Mouse (Mus musculus): ENCODE results near the gene Cdk4. TPM values are rescaled to one million over a fixed set of nuclear protein-coding genes. Genes with fewer than 3 reads are reported as not detected.

Gene Cdk4
- polyA plus RNA-seq, 1 experiment from 2014 or later, result 1,371 TPM

DNA sequence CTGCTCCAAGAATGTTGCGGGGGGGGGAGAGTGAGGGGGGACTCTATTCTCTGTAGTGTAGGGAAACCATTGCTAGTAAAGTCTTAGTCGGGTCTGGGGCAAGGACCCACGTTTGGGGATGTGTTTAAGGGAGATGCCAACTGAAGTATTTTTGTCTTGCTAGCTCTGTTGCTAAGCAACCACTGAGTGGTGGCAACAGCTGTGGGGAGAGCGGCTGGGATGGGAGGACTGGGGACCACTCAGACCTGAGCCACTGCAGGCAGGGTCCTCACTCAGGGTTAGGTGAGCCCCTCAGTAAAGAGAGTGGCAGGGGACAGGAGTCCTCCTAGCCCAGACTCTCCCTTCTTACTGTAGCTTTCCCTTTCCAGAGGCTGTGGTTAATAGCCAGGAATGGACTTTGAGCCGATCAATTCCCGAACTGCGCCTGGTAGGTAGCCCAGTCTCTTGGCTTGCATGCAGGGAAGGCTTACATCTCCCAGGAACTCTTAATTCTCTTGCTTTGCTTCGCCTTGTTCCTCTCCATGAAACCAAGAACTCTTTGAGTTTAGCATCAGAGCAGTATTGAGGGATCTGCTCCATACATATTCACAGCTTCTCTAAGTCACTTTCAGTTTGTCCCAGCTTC lies 18.8 kb downstream of the Cdk4 start:
- peak overlapping the region; percentile 99; the same call in 1 of the 2 replicates for H3K4me2 ChIP-seq (ENCODE audit: low read depth, low read length)
- DNase-seq (ENCODE audit: low spot score), result peak; percentile 77
- H3K9me3 ChIP-seq (ENCODE audit: control insufficient read depth, low read length), result no peaks in the 10 kb centered on the region
- H3K4me3 ChIP-seq (ENCODE audit: low read depth, low read length), result peak overlapping the region; percentile 63; the same call in 1 of the 2 replicates
- peaks cover 20% of the 10 kb centered on the region for H3K4me1 ChIP-seq (ENCODE audit: control insufficient read depth, insufficient read depth, low read length)
- 36% methylated on average over 8 of the region's 8 CpGs for WGBS
- no peaks in the 10 kb centered on the region for H3K36me3 ChIP-seq (ENCODE audit: control insufficient read depth, insufficient read depth, low read length)
- no peak overlapping the region for H3K9ac ChIP-seq (ENCODE audit: low read depth, low read length)
- peak; percentile 50; the same call in 1 of the 2 replicates for ATAC-seq (ENCODE audit: low read depth)
- no peak overlapping the region for H3K27ac ChIP-seq (replicated peaks; ENCODE audit: low read depth, low read length)
- H3K27me3 ChIP-seq (replicated peaks; ENCODE audit: control insufficient read depth, insufficient read depth, low read length), result peaks cover 70% of the 10 kb centered on the region

DNA sequence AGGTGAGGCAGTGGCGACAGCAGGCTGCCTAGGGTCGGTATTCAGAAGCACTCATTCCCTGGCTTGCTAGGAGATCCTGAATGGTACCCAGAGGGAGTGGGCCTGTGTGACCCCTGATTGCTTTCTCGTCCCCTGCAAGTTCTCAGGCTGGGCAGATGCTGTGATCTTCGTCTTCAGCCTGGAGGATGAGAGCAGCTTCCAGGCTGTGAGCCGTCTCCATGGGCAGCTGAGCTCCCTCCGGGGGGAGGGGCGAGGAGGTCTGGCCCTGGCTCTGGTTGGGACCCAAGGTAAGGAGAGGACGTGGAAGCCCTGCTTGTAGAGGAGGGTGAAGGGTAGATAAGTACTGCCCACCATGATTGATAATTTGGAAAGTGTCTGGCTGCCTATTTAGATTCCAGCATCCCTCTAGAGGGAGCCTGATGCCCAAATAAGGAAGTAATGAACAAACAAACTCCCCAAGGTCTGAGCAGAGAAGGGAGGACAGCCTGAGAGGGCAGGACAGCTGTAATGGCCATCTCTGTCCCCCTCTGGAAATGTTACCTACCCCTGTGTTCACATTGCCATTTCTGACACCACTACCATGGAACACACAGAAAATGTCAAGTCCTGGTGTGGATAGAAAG lies 20.1 kb downstream of the Cdk4 start:
- H3K4me2 ChIP-seq (ENCODE audit: low read depth, low read length), result no peak overlapping the region
- DNase-seq (ENCODE audit: low spot score) (no peak), ATAC-seq (ENCODE audit: low read depth) (no peak)
- 0 out of 2 replicates have a peak, but pooled peaks cover 7% of the 10 kb centered on the region for H3K36me3 ChIP-seq (ENCODE audit: control insufficient read depth, insufficient read depth, low read length)
- H3K9me3 ChIP-seq (ENCODE audit: control insufficient read depth, low read length), result no peaks in the 10 kb centered on the region
- 37% methylated on average over 8 of the region's 8 CpGs for WGBS
- peaks cover 17% of the 10 kb centered on the region for H3K4me1 ChIP-seq (ENCODE audit: control insufficient read depth, insufficient read depth, low read length)
- no peak overlapping the region for H3K4me3 ChIP-seq (ENCODE audit: low read depth, low read length)
- H3K9ac ChIP-seq (ENCODE audit: low read depth, low read length), result no peak overlapping the region
- H3K27ac ChIP-seq (replicated peaks; ENCODE audit: low read depth, low read length), result no peak overlapping the region
- H3K27me3 ChIP-seq (replicated peaks; ENCODE audit: control insufficient read depth, insufficient read depth, low read length), result peaks cover 66% of the 10 kb centered on the region

DNA sequence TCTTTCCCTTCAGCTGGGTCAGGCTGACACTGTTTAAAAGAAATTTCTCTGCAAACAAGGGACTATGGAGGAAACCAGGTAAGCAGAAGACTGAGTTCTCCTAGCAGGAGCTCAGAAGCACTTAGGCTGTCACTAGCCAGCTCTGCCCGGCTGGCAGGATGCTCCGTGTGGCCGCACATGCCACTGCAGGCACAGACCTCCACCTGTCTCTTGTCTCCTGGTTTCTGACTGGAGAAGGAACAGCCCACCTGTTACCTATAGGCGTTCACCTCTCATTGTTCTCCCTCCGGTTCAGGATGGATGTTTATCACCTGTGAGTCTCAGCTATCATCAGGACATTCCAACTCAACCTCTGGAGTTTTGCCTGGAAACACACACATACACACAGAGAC lies 20.6 kb downstream of the Cdk4 start:
- Histone ChIP-seq H3K9me3 (ENCODE audit: control insufficient read depth, low read length) (no peaks in the 10 kb centered on the region), H3K4me1 (ENCODE audit: control insufficient read depth, insufficient read depth, low read length) (peaks cover 16% of the 10 kb centered on the region), H3K4me2 (ENCODE audit: low read depth, low read length) (no peak overlapping the region), H3K27ac (replicated peaks; ENCODE audit: low read depth, low read length) (no peak overlapping the region), H3K27me3 (replicated peaks; ENCODE audit: control insufficient read depth, insufficient read depth, low read length) (peaks cover 65% of the 10 kb centered on the region), H3K4me3 (ENCODE audit: low read depth, low read length) (no peak overlapping the region), H3K9ac (ENCODE audit: low read depth, low read length) (no peak overlapping the region), H3K36me3 (ENCODE audit: control insufficient read depth, insufficient read depth, low read length) (0 out of 2 replicates have a peak, but pooled peaks cover 7% of the 10 kb centered on the region)
- DNase-seq (ENCODE audit: low spot score) (no peak), ATAC-seq (ENCODE audit: low read depth) (no peak)
- 49% methylated on average over 5 of the region's 5 CpGs for WGBS

DNA sequence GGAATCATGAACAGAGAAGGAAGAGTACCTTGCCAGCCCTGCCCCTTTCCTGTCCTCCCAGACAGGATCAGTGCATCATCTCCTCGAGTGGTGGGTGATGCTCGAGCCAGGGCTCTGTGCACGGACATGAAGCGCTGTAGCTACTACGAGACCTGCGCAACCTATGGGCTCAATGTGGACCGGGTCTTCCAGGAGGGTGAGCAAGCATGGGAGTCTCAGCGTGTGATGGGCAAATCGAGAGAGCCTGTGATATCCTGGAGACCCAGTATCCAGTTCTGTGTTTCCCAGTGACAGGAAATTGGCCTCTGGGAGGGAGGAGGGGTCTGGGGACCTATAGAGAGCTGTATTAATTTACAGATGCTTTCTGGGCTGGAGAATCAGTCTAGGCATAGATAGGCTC lies 21.7 kb downstream of the Cdk4 start:
- Histone ChIP-seq H3K4me2 (ENCODE audit: low read depth, low read length) (no peak overlapping the region), H3K4me3 (ENCODE audit: low read depth, low read length) (no peak overlapping the region), H3K27ac (replicated peaks; ENCODE audit: low read depth, low read length) (no peak overlapping the region), H3K36me3 (ENCODE audit: control insufficient read depth, insufficient read depth, low read length) (0 out of 2 replicates have a peak, but pooled peaks cover 7% of the 10 kb centered on the region), H3K4me1 (ENCODE audit: control insufficient read depth, insufficient read depth, low read length) (peaks cover 14% of the 10 kb centered on the region), H3K9me3 (ENCODE audit: control insufficient read depth, low read length) (no peaks in the 10 kb centered on the region), H3K27me3 (replicated peaks; ENCODE audit: control insufficient read depth, insufficient read depth, low read length) (peaks cover 65% of the 10 kb centered on the region), H3K9ac (ENCODE audit: low read depth, low read length) (no peak overlapping the region)
- WGBS, result 82% methylated on average over 9 of the region's 9 CpGs
- no peak for ATAC-seq (ENCODE audit: low read depth)
- no peak for DNase-seq (ENCODE audit: low spot score)

DNA sequence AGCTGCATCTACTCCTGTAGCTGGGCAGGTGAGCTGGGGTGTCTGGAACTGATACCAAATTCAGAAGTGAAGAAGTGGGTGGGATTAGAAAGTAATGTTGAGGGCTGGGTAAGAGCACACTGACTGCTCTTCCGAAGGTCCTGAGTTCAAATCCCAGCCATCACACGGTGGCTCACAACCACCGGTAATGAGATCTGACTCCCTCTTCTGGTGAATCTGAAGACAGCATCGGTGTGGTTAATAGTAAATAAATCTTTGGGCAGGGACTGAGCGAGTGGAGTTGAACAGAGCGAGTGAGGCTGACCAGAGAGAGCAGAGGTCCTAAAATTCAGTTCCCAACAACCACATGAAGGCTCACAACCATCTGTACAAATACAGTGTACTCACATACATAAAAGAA lies 22.3 kb downstream of the Cdk4 start:
- ATAC-seq (ENCODE audit: low read depth) (no peak), DNase-seq (ENCODE audit: low spot score) (no peak)
- Histone ChIP-seq H3K4me2 (ENCODE audit: low read depth, low read length) (no peak overlapping the region), H3K9ac (ENCODE audit: low read depth, low read length) (no peak overlapping the region), H3K36me3 (ENCODE audit: control insufficient read depth, insufficient read depth, low read length) (0 out of 2 replicates have a peak, but pooled peaks cover 7% of the 10 kb centered on the region), H3K27me3 (replicated peaks; ENCODE audit: control insufficient read depth, insufficient read depth, low read length) (peaks cover 65% of the 10 kb centered on the region), H3K27ac (replicated peaks; ENCODE audit: low read depth, low read length) (no peak overlapping the region), H3K4me1 (ENCODE audit: control insufficient read depth, insufficient read depth, low read length) (peaks cover 14% of the 10 kb centered on the region), H3K4me3 (ENCODE audit: low read depth, low read length) (no peak overlapping the region), H3K9me3 (ENCODE audit: control insufficient read depth, low read length) (no peaks in the 10 kb centered on the region)
- WGBS, result 68% methylated on average over 6 of the region's 6 CpGs

DNA sequence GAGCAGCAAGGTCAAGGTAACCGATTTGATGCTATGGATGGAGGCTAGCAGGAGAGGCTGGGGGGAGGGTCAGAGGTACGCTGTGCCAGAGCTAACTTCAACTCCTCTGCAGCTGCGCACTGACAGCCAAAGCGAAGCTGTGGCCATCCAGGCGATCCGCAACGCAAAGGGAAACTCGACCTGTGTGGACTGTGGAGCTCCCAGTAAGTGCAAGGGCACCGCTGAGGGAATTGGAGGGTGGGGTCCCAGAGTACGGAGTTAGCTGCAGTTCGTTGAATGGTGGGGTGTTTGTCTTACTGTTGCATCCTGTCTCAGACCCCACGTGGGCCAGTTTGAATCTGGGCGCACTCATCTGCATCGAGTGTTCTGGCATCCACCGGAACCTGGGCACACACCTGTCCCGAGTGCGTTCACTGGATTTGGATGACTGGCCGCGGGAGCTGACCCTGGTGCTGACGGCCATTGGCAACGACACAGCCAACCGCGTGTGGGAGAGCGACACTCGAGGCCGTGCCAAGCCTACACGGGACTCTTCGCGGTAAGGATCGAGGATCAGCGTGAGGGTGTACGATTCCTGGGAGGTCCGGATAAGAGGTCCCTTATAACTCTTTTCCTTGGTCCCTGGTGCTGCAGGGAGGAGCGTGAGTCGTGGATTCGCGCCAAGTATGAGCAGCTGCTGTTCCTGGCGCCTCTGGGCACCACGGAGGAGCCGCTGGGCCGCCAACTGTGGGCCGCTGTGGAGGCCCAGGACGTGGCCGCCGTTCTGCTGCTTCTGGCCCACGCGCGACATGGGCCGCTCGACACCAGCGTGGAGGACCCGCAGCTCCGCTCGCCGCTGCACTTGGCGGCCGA lies 27.5 kb downstream of the Cdk4 start:
- Histone ChIP-seq H3K4me1 (ENCODE audit: control insufficient read depth, insufficient read depth, low read length) (peaks cover 13% of the 10 kb centered on the region), H3K27ac (replicated peaks; ENCODE audit: low read depth, low read length) (no peak overlapping the region), H3K4me2 (ENCODE audit: low read depth, low read length) (peak overlapping the region; percentile 52), H3K36me3 (ENCODE audit: control insufficient read depth, insufficient read depth, low read length) (0 out of 2 replicates have a peak, but pooled peaks cover 13% of the 10 kb centered on the region), H3K27me3 (replicated peaks; ENCODE audit: control insufficient read depth, insufficient read depth, low read length) (peaks cover 60% of the 10 kb centered on the region), H3K4me3 (ENCODE audit: low read depth, low read length) (peak overlapping the region; percentile 33), H3K9me3 (ENCODE audit: control insufficient read depth, low read length) (no peaks in the 10 kb centered on the region), H3K9ac (ENCODE audit: low read depth, low read length) (peak overlapping the region; percentile 40)
- peak; percentile 50 for DNase-seq (ENCODE audit: low spot score)
- ATAC-seq (ENCODE audit: low read depth), result no peak; the same call in 1 of the 2 replicates
- WGBS, result 9% methylated on average over 57 of the region's 57 CpGs

DNA sequence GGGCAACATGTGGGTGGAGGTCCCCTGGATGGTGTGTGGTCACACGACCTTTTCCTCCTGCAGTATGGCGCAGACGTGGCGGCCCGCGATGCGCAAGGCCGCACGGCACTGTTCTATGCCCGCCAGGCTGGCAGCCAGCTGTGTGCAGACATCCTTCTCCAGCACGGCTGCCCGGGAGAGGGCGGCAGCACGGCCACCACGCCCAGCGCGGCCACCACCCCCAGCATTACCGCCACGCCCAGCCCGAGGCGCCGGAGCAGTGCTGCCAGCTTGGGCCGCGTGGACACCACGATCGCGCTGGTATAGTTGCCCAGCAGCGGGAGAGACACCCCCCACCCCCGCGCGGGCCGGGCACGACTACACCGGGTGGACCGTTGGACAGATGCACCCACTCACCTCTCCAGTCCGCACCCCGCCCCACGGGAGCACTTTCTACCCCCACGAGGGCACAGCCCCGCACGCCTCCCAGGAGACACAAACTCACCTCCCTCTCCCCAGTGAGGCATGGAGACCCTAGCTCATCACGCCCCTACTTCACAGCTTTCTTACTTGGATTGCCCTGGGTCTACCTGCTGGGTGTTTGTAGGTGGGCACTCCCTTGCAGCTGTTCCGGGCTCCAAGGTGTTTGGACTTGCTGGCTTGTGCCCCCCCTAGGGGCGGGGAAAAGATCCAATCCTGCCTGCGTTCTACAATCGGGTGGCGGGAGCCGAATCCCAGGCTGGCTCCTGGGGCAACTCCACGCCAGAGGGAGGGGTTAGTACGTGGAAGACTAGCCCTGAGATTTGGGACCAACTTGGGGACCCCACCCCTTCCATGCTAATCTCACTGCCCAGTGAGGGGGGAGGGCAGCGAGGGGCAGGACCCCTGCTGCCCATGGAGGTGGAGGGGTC lies 28.4 kb downstream of the Cdk4 start:
- WGBS, result 4% methylated on average over 23 of the region's 51 CpGs
- peak; percentile 47 for DNase-seq (ENCODE audit: low spot score)

DNA sequence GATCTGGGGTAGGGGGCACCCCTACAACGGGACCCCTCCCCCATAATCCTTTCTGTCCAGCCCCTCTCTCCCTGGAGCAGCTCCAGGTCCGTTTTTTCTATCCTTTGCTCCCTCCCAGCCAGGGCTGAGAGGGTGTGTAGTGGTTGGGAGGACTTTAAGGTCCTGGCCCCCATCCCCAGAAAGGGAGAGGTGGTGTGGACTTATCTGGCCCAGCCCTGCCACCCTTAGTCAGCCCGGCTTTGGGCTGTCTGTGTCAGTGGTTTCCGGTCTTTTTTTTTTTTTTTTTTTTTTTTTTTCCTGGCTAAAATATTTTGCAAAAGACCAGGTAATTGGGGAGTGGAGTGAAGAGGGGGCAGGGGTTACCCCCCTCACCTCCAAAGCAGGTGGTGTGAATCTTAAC lies 29.4 kb downstream of the Cdk4 start:
- peaks cover 17% of the 10 kb centered on the region for H3K36me3 ChIP-seq (ENCODE audit: control insufficient read depth, insufficient read depth, low read length)
- peaks cover 53% of the 10 kb centered on the region for H3K27me3 ChIP-seq (replicated peaks; ENCODE audit: control insufficient read depth, insufficient read depth, low read length)
- H3K4me2 ChIP-seq (ENCODE audit: low read depth, low read length), result no peak overlapping the region
- H3K4me1 ChIP-seq (ENCODE audit: control insufficient read depth, insufficient read depth, low read length), result peaks cover 13% of the 10 kb centered on the region
- H3K9ac ChIP-seq (ENCODE audit: low read depth, low read length), result no peak overlapping the region
- 56% methylated on average over 4 of the region's 4 CpGs for WGBS
- no peaks in the 10 kb centered on the region for H3K9me3 ChIP-seq (ENCODE audit: control insufficient read depth, low read length)
- no peak overlapping the region for H3K27ac ChIP-seq (replicated peaks; ENCODE audit: low read depth, low read length)
- ATAC-seq (ENCODE audit: low read depth) (no peak), DNase-seq (ENCODE audit: low spot score) (no peak)
- H3K4me3 ChIP-seq (ENCODE audit: low read depth, low read length), result no peak overlapping the region

More for the DNA sequence above, 28.4 kb downstream of the Cdk4 start:
- peaks cover 13% of the 10 kb centered on the region for H3K4me1 ChIP-seq (ENCODE audit: control insufficient read depth, insufficient read depth, low read length)
- peaks cover 60% of the 10 kb centered on the region for H3K27me3 ChIP-seq (replicated peaks; ENCODE audit: control insufficient read depth, insufficient read depth, low read length)
- peak; percentile 30; the same call in 1 of the 2 replicates for ATAC-seq (ENCODE audit: low read depth)
- no peaks in the 10 kb centered on the region for H3K9me3 ChIP-seq (ENCODE audit: control insufficient read depth, low read length)
- peak overlapping the region; percentile 33 for H3K4me3 ChIP-seq (ENCODE audit: low read depth, low read length)
- H3K27ac ChIP-seq (replicated peaks; ENCODE audit: low read depth, low read length), result no peak overlapping the region
- 0 out of 2 replicates have a peak, but pooled peaks cover 13% of the 10 kb centered on the region for H3K36me3 ChIP-seq (ENCODE audit: control insufficient read depth, insufficient read depth, low read length)
- peak overlapping the region; percentile 40 for H3K9ac ChIP-seq (ENCODE audit: low read depth, low read length)
- peak overlapping the region; percentile 52 for H3K4me2 ChIP-seq (ENCODE audit: low read depth, low read length)

Data from embryonic facial prominence, embryonic 14.5 days (tissue).